In the genomic region with DNA sequence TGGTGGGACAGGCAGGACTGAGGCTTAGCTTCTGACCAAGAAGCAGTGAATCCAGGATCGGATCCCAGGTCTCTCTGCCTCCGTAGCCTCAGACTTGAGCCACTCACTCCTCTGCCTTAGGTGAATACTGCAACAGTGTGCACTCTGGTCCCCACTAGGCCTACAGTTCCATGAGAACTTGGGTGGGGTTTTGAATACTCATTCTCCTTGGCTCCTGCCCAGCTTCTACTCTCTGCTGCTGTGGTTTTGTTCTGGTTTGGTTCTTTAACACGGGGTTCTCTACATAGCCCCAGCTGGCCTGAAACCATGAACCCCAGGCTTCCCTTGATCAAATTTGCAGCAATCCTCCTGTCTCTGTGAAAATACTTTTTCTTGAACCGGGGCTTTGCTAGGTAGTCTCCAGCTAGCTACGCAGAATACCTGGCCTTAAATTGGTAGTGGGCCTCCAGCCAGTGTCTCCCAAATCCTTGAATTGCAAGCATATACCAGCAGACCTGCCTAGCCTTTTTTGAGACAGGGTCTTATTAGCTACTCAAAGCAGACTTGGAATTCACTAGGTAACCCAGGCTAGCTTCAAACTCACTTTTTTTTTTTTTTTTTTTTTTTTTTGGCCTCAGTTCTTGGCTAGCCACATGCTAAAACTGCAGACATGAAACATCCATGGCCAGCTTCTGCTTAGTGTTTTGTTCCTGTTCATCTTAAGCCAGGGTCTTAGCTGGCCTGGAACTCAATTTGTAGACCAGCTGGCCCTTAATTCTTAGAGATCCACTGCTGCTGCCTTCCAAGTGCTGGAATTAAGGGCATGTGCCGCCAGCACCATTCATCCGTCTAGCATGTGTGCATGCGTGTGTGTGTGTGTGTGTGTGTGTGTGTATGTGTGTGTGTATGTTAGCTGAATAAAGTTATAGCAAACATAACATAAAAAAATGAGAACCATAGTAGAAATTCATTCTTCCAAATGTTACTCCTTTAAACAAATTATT, we compare ENCODE assay signal across 10 mouse cellular contexts. TPM values are rescaled to one million over a fixed set of nuclear protein-coding genes. Genes with fewer than 3 reads are reported as not detected.
DNase-seq lines count a peak whose midpoint lies in the region; ATAC-seq lines count a peak whose summit lies in the region.
"Had no signal": no experiment of that assay in that cellular context is flagged by ENCODE, and none has a peak within 500 bp of the region (broad histone marks: within the 10 kb centered on the region; RNA-seq: fewer than 3 reads in every experiment).

No protein-coding gene starts in this region.

- H3K4me3 ChIP-seq in stomach, embryonic 15.5 days (replicated peaks), result no peak overlapping the region
- H3K4me3 ChIP-seq in midbrain, embryonic 14.5 days (replicated peaks; ENCODE audit: low read depth, low read length), result no peak overlapping the region
- H3K4me3 ChIP-seq: limb, embryonic 12.5 days had no signal

- no peaks in the 10 kb centered on the region for H3K9me3 ChIP-seq in stomach, embryonic 15.5 days
- H3K9me3 ChIP-seq in midbrain, embryonic 14.5 days (ENCODE audit: control insufficient read depth, low read length), result no peaks in the 10 kb centered on the region
- H3K9me3 ChIP-seq: limb, embryonic 12.5 days had no signal

- 79% methylated on average over 8 of the region's 8 CpGs for WGBS in stomach, embryonic 15.5 days
- 84% methylated on average over 8 of the region's 8 CpGs for WGBS in midbrain, embryonic 14.5 days

- no peak overlapping the region for H3K9ac ChIP-seq in stomach, embryonic 15.5 days
- H3K9ac ChIP-seq in midbrain, embryonic 14.5 days (replicated peaks; ENCODE audit: low read length), result no peak overlapping the region
- H3K9ac ChIP-seq: limb, embryonic 12.5 days had no signal

- H3K4me1 ChIP-seq in stomach, embryonic 15.5 days, result peaks cover 8% of the 10 kb centered on the region; the same call in 1 of the 2 replicates
- peaks cover 18% of the 10 kb centered on the region for H3K4me1 ChIP-seq in midbrain, embryonic 14.5 days (ENCODE audit: control insufficient read depth, insufficient read depth, low read length)

- peak overlapping the region; percentile 21; the same call in 1 of the 2 replicates for H3K27ac ChIP-seq in stomach, embryonic 15.5 days
- H3K27ac ChIP-seq in midbrain, embryonic 14.5 days (replicated peaks; ENCODE audit: low read depth, low read length), result no peak overlapping the region
- H3K27ac ChIP-seq: limb, embryonic 12.5 days had no signal

- no peaks in the 10 kb centered on the region for H3K36me3 ChIP-seq in stomach, embryonic 15.5 days
- H3K36me3 ChIP-seq in midbrain, embryonic 14.5 days (ENCODE audit: control insufficient read depth, insufficient read depth, low read length), result no peaks in the 10 kb centered on the region

- peak; percentile 41 to 51 for DNase-seq in cerebellum, postnatal 14 days
- no peak for DNase-seq in cerebellum, adult 11-12 months
- DNase-seq in retina, postnatal 1 day, result peak; percentile 61
- DNase-seq in retina, embryonic 14.5 days (ENCODE audit: low spot score), result no peak
- no peak for DNase-seq in midbrain, embryonic 14.5 days
- DNase-seq in right cerebral cortex, postnatal 25 days, result no peak
- DNase-seq: kidney, adult 9 months had no signal

- no peak overlapping the region for H3K4me2 ChIP-seq in stomach, embryonic 15.5 days
- no peak overlapping the region for H3K4me2 ChIP-seq in midbrain, embryonic 14.5 days (ENCODE audit: low read length)
- H3K4me2 ChIP-seq: limb, embryonic 12.5 days had no signal

- ATAC-seq in hematopoietic stem cell, adult 5-6 weeks (replicated peaks in 1 of 2; ENCODE audit: insufficient read depth in 1 of 2, low FRiP score in 2 of 2, low TSS enrichment in 1 of 2, low read depth in 1 of 2, poor library complexity in 2 of 2, severe bottlenecking in 2 of 2), result peak; percentile 5 to 17; a peak in 2 of 4 replicates
- no peak for ATAC-seq in stomach, embryonic 15.5 days (ENCODE audit: insufficient read depth, low FRiP score, low read depth)
- ATAC-seq in midbrain, embryonic 14.5 days (ENCODE audit: low FRiP score, low TSS enrichment), result no peak

- no peaks in the 10 kb centered on the region for H3K27me3 ChIP-seq in stomach, embryonic 15.5 days (replicated peaks)
- no peaks in the 10 kb centered on the region for H3K27me3 ChIP-seq in midbrain, embryonic 14.5 days (ENCODE audit: control insufficient read depth, insufficient read depth, low read length)
- H3K27me3 ChIP-seq: limb, embryonic 12.5 days had no signal

RNA-seq across cellular contexts. Expression of a gene that starts 3.7 kb away (rescaled TPM):
- 108 and 135 TPM in 2 replicates for total RNA-seq in hematopoietic stem cell, adult 5-6 weeks (2017)
- 44.5 and 46.5 TPM in 2 replicates for polyA plus RNA-seq in stomach, embryonic 15.5 days (2015; fragmentation: Nextera tagmentation; extraction: Ambion mirVana)
- 29.6 and 30.6 TPM in 2 replicates for polyA plus RNA-seq in midbrain, embryonic 14.5 days (2014; fragmentation: Nextera tagmentation; extraction: Ambion mirVana)

RNA-seq across cellular contexts. Expression of a gene that starts 35.0 kb away (rescaled TPM):
- 9.8 and 13.4 TPM in 2 replicates for total RNA-seq in hematopoietic stem cell, adult 5-6 weeks (2017)
- polyA plus RNA-seq in stomach, embryonic 15.5 days (2015; fragmentation: Nextera tagmentation; extraction: Ambion mirVana), result 306 and 329 TPM in 2 replicates
- 8.0 and 16.3 TPM in 2 replicates for polyA plus RNA-seq in midbrain, embryonic 14.5 days (2014; fragmentation: Nextera tagmentation; extraction: Ambion mirVana)

Comparison
In these comparisons a context has a peak if more than half of its experiments do, and no peak if none do; other contexts are left out.
1. DNase-seq: peak in cerebellum, postnatal 14 days (2 of 2) and retina, postnatal 1 day (single experiment); none in cerebellum, adult 11-12 months (single experiment), retina, embryonic 14.5 days (single experiment), midbrain, embryonic 14.5 days (single experiment) and right cerebral cortex, postnatal 25 days (single experiment).
2. ATAC-seq: peak in hematopoietic stem cell, adult 5-6 weeks (2 of 2); none in stomach, embryonic 15.5 days (single experiment) and midbrain, embryonic 14.5 days (single experiment).
3. RNA of a gene that starts 35.0 kb away (polyA plus RNA-seq): 306 to 329 TPM in stomach, embryonic 15.5 days; 8.0 to 16.3 TPM in midbrain, embryonic 14.5 days; every median in the first group is over 10 times any median in the second.